7 mouse cellular contexts compared by ENCODE assay signal in genomic region chr9:50528293-50528892, GRCm38 (mm10). TPM values are rescaled to one million over a fixed set of nuclear protein-coding genes. Genes with fewer than 3 reads are reported as not detected.
A peak's percentile ranks its signal among the peaks of the same experiment; 100 is the strongest.
DNase-seq lines count a peak whose midpoint lies in the region; ATAC-seq and TF ChIP-seq lines count a peak whose summit lies in the region.

TSS of gene Pts (minus strand) at chr9:50528724.

- H3K36me3 ChIP-seq in embryonic facial prominence, embryonic 12.5 days = no peaks in the 10 kb centered on the region
- H3K36me3 ChIP-seq in kidney, adult 2 months (ENCODE audit: control insufficient read depth, insufficient read depth, low read length) = no peaks in the 10 kb centered on the region
- H3K36me3 ChIP-seq in limb, embryonic 12.5 days = no peaks in the 10 kb centered on the region
- no peaks in the 10 kb centered on the region for H3K36me3 ChIP-seq in midbrain, embryonic 15.5 days (replicated peaks)
- H3K36me3 ChIP-seq in spleen, adult 2 months (ENCODE audit: control insufficient read depth, insufficient read depth, low read length) = peaks cover 9% of the 10 kb centered on the region; the same call in 1 of the 2 replicates

- DNase-seq in adrenal gland, postnatal 25 days = peak; percentile 98
- peak; percentile 97 to 98 for DNase-seq in heart, adult 18-20 months
- DNase-seq in kidney, adult 2 months = peak; percentile 98
- peak; percentile 96 to 97 for DNase-seq in spleen, adult 2 months (ENCODE audit: low read depth in 1 of 2, low spot score in 2 of 2)

- peaks cover 4% of the 10 kb centered on the region for H3K4me1 ChIP-seq in embryonic facial prominence, embryonic 12.5 days
- H3K4me1 ChIP-seq in kidney, adult 2 months (ENCODE audit: control insufficient read depth, insufficient read depth, low read length) = peaks cover 11% of the 10 kb centered on the region
- peaks cover 7% of the 10 kb centered on the region for H3K4me1 ChIP-seq in limb, embryonic 12.5 days (replicated peaks)
- peaks cover 15% of the 10 kb centered on the region for H3K4me1 ChIP-seq in midbrain, embryonic 15.5 days
- H3K4me1 ChIP-seq in spleen, adult 2 months (ENCODE audit: control insufficient read depth, insufficient read depth, insufficient read length) = peaks cover 8% of the 10 kb centered on the region; the same call in 1 of the 2 replicates

- peak within 1 kb of the TSS; percentile 73 for H3K4me3 ChIP-seq in embryonic facial prominence, embryonic 12.5 days
- peak within 1 kb of the TSS; percentile 87 for H3K4me3 ChIP-seq in kidney, adult 2 months (ENCODE audit: insufficient read depth, low read depth, low read length)
- peak within 1 kb of the TSS; percentile 71 for H3K4me3 ChIP-seq in limb, embryonic 12.5 days (replicated peaks)
- H3K4me3 ChIP-seq in midbrain, embryonic 15.5 days = peak within 1 kb of the TSS; percentile 79
- peak within 1 kb of the TSS; percentile 96 for H3K4me3 ChIP-seq in spleen, adult 2 months (ENCODE audit: extremely low read depth, insufficient read depth, insufficient read length)

- H3K4me2 ChIP-seq in embryonic facial prominence, embryonic 12.5 days (replicated peaks) = peak within 1 kb of the TSS; percentile 61
- peak within 1 kb of the TSS; percentile 62 for H3K4me2 ChIP-seq in limb, embryonic 12.5 days
- peak within 1 kb of the TSS; percentile 63 for H3K4me2 ChIP-seq in midbrain, embryonic 15.5 days

- TF ChIP-seq CTCF in kidney, adult 2 months (conservative IDR thresholded peaks at IDR 0.05; ENCODE audit: insufficient read depth, insufficient read length, low read depth, low read length) = peak; percentile 92
- peak; percentile 93 for TF ChIP-seq CTCF in spleen, adult 2 months (IDR thresholded peaks at IDR 0.05; ENCODE audit: extremely low read depth, insufficient read depth, insufficient read length, insufficient replicate concordance)

- ATAC-seq in embryonic facial prominence, embryonic 12.5 days (ENCODE audit: insufficient number of reproducible peaks, insufficient read depth, low FRiP score, low TSS enrichment) = peak; percentile 93
- peak; percentile 92 for ATAC-seq in limb, embryonic 12.5 days (ENCODE audit: insufficient number of reproducible peaks, insufficient read depth, low FRiP score, low TSS enrichment, low read depth)
- ATAC-seq in midbrain, embryonic 15.5 days (replicated peaks) = peak; percentile 99

- peak; percentile 93 for TF ChIP-seq POLR2A in kidney, adult 2 months (IDR thresholded peaks at IDR 0.05; ENCODE audit: low read depth, low read length)
- peak; percentile 96 for TF ChIP-seq POLR2A in spleen, adult 2 months (IDR thresholded peaks at IDR 0.05; ENCODE audit: low read depth, low read length)

- under 1% methylated on average over 54 of the region's 54 CpGs for WGBS in embryonic facial prominence, embryonic 12.5 days
- under 1% methylated on average over 54 of the region's 54 CpGs for WGBS in kidney, adult 2 months
- WGBS in limb, embryonic 12.5 days = under 1% methylated on average over 54 of the region's 54 CpGs
- WGBS in midbrain, embryonic 15.5 days = under 1% methylated on average over 54 of the region's 54 CpGs
- WGBS in spleen, adult 2 months = under 1% methylated on average over 54 of the region's 54 CpGs

- peak within 1 kb of the TSS; percentile 46 for H3K9ac ChIP-seq in embryonic facial prominence, embryonic 12.5 days
- peak within 1 kb of the TSS; percentile 60 for H3K9ac ChIP-seq in limb, embryonic 12.5 days (replicated peaks)
- H3K9ac ChIP-seq in midbrain, embryonic 15.5 days = peak within 1 kb of the TSS; percentile 68

- H3K9me3 ChIP-seq in embryonic facial prominence, embryonic 12.5 days = no peaks in the 10 kb centered on the region
- no peaks in the 10 kb centered on the region for H3K9me3 ChIP-seq in limb, embryonic 12.5 days
- H3K9me3 ChIP-seq in midbrain, embryonic 15.5 days = no peaks in the 10 kb centered on the region

- no peaks in the 10 kb centered on the region for H3K27me3 ChIP-seq in embryonic facial prominence, embryonic 12.5 days
- no peaks in the 10 kb centered on the region for H3K27me3 ChIP-seq in kidney, adult 2 months (replicated peaks; ENCODE audit: control insufficient read depth, insufficient read depth, low read length)
- no peaks in the 10 kb centered on the region for H3K27me3 ChIP-seq in limb, embryonic 12.5 days
- no peaks in the 10 kb centered on the region for H3K27me3 ChIP-seq in midbrain, embryonic 15.5 days (replicated peaks)
- no peaks in the 10 kb centered on the region for H3K27me3 ChIP-seq in spleen, adult 2 months (ENCODE audit: control insufficient read depth, insufficient read depth, low read length)

- H3K27ac ChIP-seq in embryonic facial prominence, embryonic 12.5 days = no peak within 1 kb of the TSS
- peak within 1 kb of the TSS; percentile 85 for H3K27ac ChIP-seq in kidney, adult 2 months (ENCODE audit: insufficient read depth, low read depth, low read length)
- peak within 1 kb of the TSS; percentile 66; the same call in 1 of the 2 replicates for H3K27ac ChIP-seq in limb, embryonic 12.5 days
- H3K27ac ChIP-seq in midbrain, embryonic 15.5 days = peak within 1 kb of the TSS; percentile 86
- H3K27ac ChIP-seq in spleen, adult 2 months (ENCODE audit: insufficient read depth, low read length) = peak within 1 kb of the TSS; percentile 97

RNA-seq across cellular contexts. Expression of gene Pts, which starts in this region (rescaled TPM):
- total RNA-seq in adrenal gland, postnatal 25 days (2021) = 68.9 and 81.6 TPM in 2 replicates
- polyA plus RNA-seq in embryonic facial prominence, embryonic 12.5 days (2016; fragmentation: Nextera tagmentation; extraction: Ambion mirVana) = 71.9 and 73.6 TPM in 2 replicates
- total RNA-seq in heart, adult 18-20 months (2021) = 10 to 100 TPM; 27.9 to 36.1 TPM
- polyA plus RNA-seq in kidney, adult 2 months (2012; rRNA removed) = 50.2 and 58.6 TPM in 2 replicates
- 79.0 and 79.6 TPM in 2 replicates for polyA plus RNA-seq in limb, embryonic 12.5 days (2016; fragmentation: Nextera tagmentation; extraction: Ambion mirVana)
- 106 and 111 TPM in 2 replicates for polyA plus RNA-seq in midbrain, embryonic 15.5 days (2015; fragmentation: Nextera tagmentation; extraction: Ambion mirVana)
- polyA plus RNA-seq in spleen, adult 2 months (2012; rRNA removed) = 27.8 and 56.4 TPM in 2 replicates
